ENCODE assay signal across 12 mouse cellular contexts in the genomic region with DNA sequence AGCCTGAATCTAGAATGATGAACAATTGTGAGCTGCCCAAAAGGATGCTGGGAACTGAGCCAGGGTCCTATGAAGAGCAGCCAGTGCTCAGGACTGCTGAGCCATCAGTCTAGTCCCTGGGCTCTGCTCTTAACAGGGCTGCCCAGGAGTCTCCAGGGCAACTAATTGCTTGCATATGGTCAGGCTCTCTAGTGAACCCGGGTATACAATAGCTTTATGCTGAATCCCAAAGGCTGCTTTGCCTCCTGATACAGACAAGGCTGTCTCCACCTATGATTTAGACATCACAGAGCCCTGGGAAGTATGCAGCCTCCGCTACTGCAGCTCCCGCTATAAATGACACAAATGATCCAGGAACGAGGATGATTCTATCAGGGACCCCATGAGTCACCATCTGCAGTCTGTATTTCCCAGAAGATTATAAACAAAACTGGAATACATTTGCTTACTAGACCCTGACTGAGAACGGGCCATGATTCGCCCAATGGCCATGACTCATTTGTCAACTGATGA. TPM values are rescaled to one million over a fixed set of nuclear protein-coding genes. Genes with fewer than 3 reads are reported as not detected.
DNase-seq lines count a peak whose midpoint lies in the region; ATAC-seq and TF ChIP-seq lines count a peak whose summit lies in the region.
"Had no signal": no experiment of that assay in that cellular context is flagged by ENCODE, and none has a peak within 500 bp of the region (broad histone marks: within the 10 kb centered on the region; RNA-seq: fewer than 3 reads in every experiment).

No protein-coding gene starts in this region.

- no peaks in the 10 kb centered on the region for H3K9me3 ChIP-seq in hindbrain, embryonic 15.5 days
- H3K9me3 ChIP-seq in neural tube, embryonic 13.5 days: no peaks in the 10 kb centered on the region
- H3K9me3 ChIP-seq: embryonic facial prominence, embryonic 13.5 days; lung, embryonic 15.5 days had no signal

- peak; percentile 81 for ATAC-seq in hindbrain, embryonic 15.5 days (ENCODE audit: low FRiP score, low read depth)
- peak; percentile 90 for ATAC-seq in neural tube, embryonic 13.5 days (ENCODE audit: low read depth)

- H3K4me1 ChIP-seq in heart, adult 2 months (ENCODE audit: control insufficient read depth, insufficient read depth, low read length): peaks cover 7% of the 10 kb centered on the region; the same call in 1 of the 2 replicates
- H3K4me1 ChIP-seq in hindbrain, embryonic 15.5 days (replicated peaks): peaks cover 9% of the 10 kb centered on the region; the same call in 1 of the 2 replicates
- peaks cover 35% of the 10 kb centered on the region for H3K4me1 ChIP-seq in neural tube, embryonic 13.5 days (replicated peaks)

- DNase-seq in heart, postnatal 4 days: peak; percentile 24
- no peak for DNase-seq in heart, adult 2 months
- DNase-seq in embryo, embryonic 10.5 days (ENCODE audit: low spot score): peak; percentile 83
- DNase-seq in cerebellum, adult 11-12 months: no peak
- no peak for DNase-seq in right cerebral cortex, postnatal 36 days (ENCODE audit: low spot score in 2 of 2)
- DNase-seq in left cerebral cortex, postnatal 36 days (ENCODE audit: low spot score in 2 of 2): no peak
- DNase-seq: kidney, adult 11 months had no signal

- H3K4me2 ChIP-seq in hindbrain, embryonic 15.5 days: no peak overlapping the region
- no peak overlapping the region for H3K4me2 ChIP-seq in neural tube, embryonic 13.5 days
- H3K4me2 ChIP-seq: embryonic facial prominence, embryonic 13.5 days; lung, embryonic 15.5 days had no signal

- TF ChIP-seq EP300 in heart, adult 2 months (IDR thresholded peaks at IDR 0.05; ENCODE audit: insufficient read depth, low read depth, low read length): no peak

- H3K27ac ChIP-seq in heart, adult 2 months: no peak overlapping the region
- H3K27ac ChIP-seq in hindbrain, embryonic 15.5 days (replicated peaks): peak overlapping the region; percentile 40; the same call in 1 of the 2 replicates
- peak overlapping the region; percentile 80 for H3K27ac ChIP-seq in neural tube, embryonic 13.5 days (replicated peaks)
- H3K27ac ChIP-seq: embryonic facial prominence, embryonic 13.5 days; lung, embryonic 15.5 days had no signal

- H3K79me2 ChIP-seq in heart, adult 2 months (replicated peaks; ENCODE audit: control insufficient read depth, insufficient read depth, low read length): no peaks in the 10 kb centered on the region

- intact Hi-C loops in heart, adult 2 months (cut with DNase I): loop anchor here (1.0 to 2.0 kb wide), 2 partner anchors 27 to 55 kb away; no protein-coding TSS in a partner anchor
- intact Hi-C loops in left cerebral cortex, postnatal 36 days (cut with DNase I): no loop called here

- no peaks in the 10 kb centered on the region for H3K27me3 ChIP-seq in heart, adult 2 months (ENCODE audit: control insufficient read depth, insufficient read depth, low read length)
- no peaks in the 10 kb centered on the region for H3K27me3 ChIP-seq in hindbrain, embryonic 15.5 days
- no peaks in the 10 kb centered on the region for H3K27me3 ChIP-seq in neural tube, embryonic 13.5 days
- H3K27me3 ChIP-seq: embryonic facial prominence, embryonic 13.5 days; lung, embryonic 15.5 days had no signal

- H3K4me3 ChIP-seq in heart, adult 2 months: no peak overlapping the region
- no peak overlapping the region for H3K4me3 ChIP-seq in hindbrain, embryonic 15.5 days
- no peak overlapping the region for H3K4me3 ChIP-seq in neural tube, embryonic 13.5 days
- H3K4me3 ChIP-seq: embryonic facial prominence, embryonic 13.5 days; lung, embryonic 15.5 days had no signal

- H3K9ac ChIP-seq in heart, adult 2 months (ENCODE audit: low read depth, low read length): no peak overlapping the region
- H3K9ac ChIP-seq in hindbrain, embryonic 15.5 days: no peak overlapping the region
- no peak overlapping the region for H3K9ac ChIP-seq in neural tube, embryonic 13.5 days
- H3K9ac ChIP-seq: embryonic facial prominence, embryonic 13.5 days; lung, embryonic 15.5 days had no signal

- WGBS in heart, adult 2 months: 55% methylated on average over 6 of the region's 6 CpGs
- WGBS in hindbrain, embryonic 15.5 days: 15% methylated on average over 6 of the region's 6 CpGs
- WGBS in neural tube, embryonic 13.5 days: 13% methylated on average over 6 of the region's 6 CpGs

- no peak for TF ChIP-seq CTCF in heart, adult 2 months (IDR thresholded peaks at IDR 0.05)

- no peaks in the 10 kb centered on the region for H3K36me3 ChIP-seq in heart, adult 2 months (ENCODE audit: control insufficient read depth, insufficient read depth, low read length)
- no peaks in the 10 kb centered on the region for H3K36me3 ChIP-seq in hindbrain, embryonic 15.5 days
- peaks cover 5% of the 10 kb centered on the region; the same call in 1 of the 2 replicates for H3K36me3 ChIP-seq in neural tube, embryonic 13.5 days
- H3K36me3 ChIP-seq: embryonic facial prominence, embryonic 13.5 days; G1E; lung, embryonic 15.5 days had no signal

- TF ChIP-seq POLR2A in heart, adult 2 months (IDR thresholded peaks at IDR 0.05; ENCODE audit: insufficient read depth, low read depth, low read length): no peak

RNA-seq across cellular contexts. Expression of a gene that starts 22.7 kb away (rescaled TPM):
- total RNA-seq in heart, postnatal 4 days (2021): 10 to 100 TPM; 10.8 to 11.6 TPM
- total RNA-seq in heart, adult 2 months (2021): 1 to 10 TPM; 7.3 to 9.1 TPM
- 18.7 and 19.7 TPM in 2 replicates for polyA plus RNA-seq in heart, adult 2 months (2012; rRNA removed)
- polyA plus RNA-seq in hindbrain, embryonic 15.5 days (2015; fragmentation: Nextera tagmentation; extraction: Ambion mirVana): 9.4 and 13.4 TPM in 2 replicates
- polyA plus RNA-seq in neural tube, embryonic 13.5 days (2015; fragmentation: Nextera tagmentation; extraction: Ambion mirVana): 13.3 and 14.6 TPM in 2 replicates
- total RNA-seq in left cerebral cortex, postnatal 36 days (2021): 1 to 10 TPM; 8.2 to 9.9 TPM
- polyA plus RNA-seq: G1E had no signal

RNA-seq across cellular contexts. Expression of a gene that starts 32.2 kb away (rescaled TPM):
- total RNA-seq in heart, postnatal 4 days (2021): 1 to 10 TPM; 1.7 to 2.4 TPM
- total RNA-seq in heart, adult 2 months (2021): 1 to 10 TPM in 1 of 2 experiments, under 1 TPM in 1; 0.81 to 1.2 TPM
- polyA plus RNA-seq in heart, adult 2 months (2012; rRNA removed): 0.32 and 1.2 TPM in 2 replicates
- 5.9 and 7.5 TPM in 2 replicates for polyA plus RNA-seq in hindbrain, embryonic 15.5 days (2015; fragmentation: Nextera tagmentation; extraction: Ambion mirVana)
- polyA plus RNA-seq in neural tube, embryonic 13.5 days (2015; fragmentation: Nextera tagmentation; extraction: Ambion mirVana): 2.2 and 2.3 TPM in 2 replicates
- 10 to 100 TPM; 14.0 to 15.1 TPM for total RNA-seq in left cerebral cortex, postnatal 36 days (2021)
- total RNA-seq: G1E had no signal
- polyA plus RNA-seq: G1E had no signal

Comparison
In these comparisons a context has a peak if more than half of its experiments do, and no peak if none do; other contexts are left out.
1. DNase-seq: peak in heart, postnatal 4 days (single experiment) and embryo, embryonic 10.5 days (single experiment); none in heart, adult 2 months (0 of 2), cerebellum, adult 11-12 months (single experiment), right cerebral cortex, postnatal 36 days (0 of 2) and left cerebral cortex, postnatal 36 days (0 of 2).
2. RNA of a gene that starts 32.2 kb away (total RNA-seq): 14.0 to 15.1 TPM in left cerebral cortex, postnatal 36 days; 1.7 to 2.4 TPM in heart, postnatal 4 days and 0.81 to 1.2 TPM in heart, adult 2 months; every median in the first group is over 4 times any median in the second.